Mouse (Mus musculus) limb, embryonic 14.5 days (tissue): Measurements from ENCODE around the gene Nup153. TPM values are rescaled to one million over a fixed set of nuclear protein-coding genes. Genes with fewer than 3 reads are reported as not detected.
A peak's percentile ranks its signal among the peaks of the same experiment; 100 is the strongest.

ENCODE experiments used
- ATAC-seq: fragments of 200-750 bp; cut with Nextera tagmentation; 2 replicates; pipeline ENCODE4 v1.8.0; 2017; ENCODE audit warnings: low read depth, moderate number of reproducible peaks, moderate TSS enrichment; ENCODE audit not compliant: low FRiP score
- DNase-seq: peaks from one replicate; pipeline ENCODE4 v3.0.0-alpha.2; 2015; ENCODE audit warnings: low spot score
- H3K27ac ChIP-seq: fragments of 300-500 bp; sonication (generic); replicated peaks from 2 replicates; pipeline ENCODE4 v1.5.1; 2014; ENCODE audit warnings: low read depth, mild to moderate bottlenecking, low read length, moderate library complexity, mixed read lengths
- H3K27me3 ChIP-seq: fragments of 300-500 bp; sonication (generic); 2 replicates; pipeline ENCODE4 v1.6.1; 2014; ENCODE audit warnings: low read length, mixed read lengths; ENCODE audit not compliant: control insufficient read depth, insufficient read depth
- H3K36me3 ChIP-seq: fragments of 300-500 bp; sonication (generic); 2 replicates; pipeline ENCODE4 v1.6.1; 2014; ENCODE audit warnings: mild to moderate bottlenecking, low read length, moderate library complexity, mixed read lengths; ENCODE audit not compliant: control insufficient read depth, insufficient read depth
- H3K4me1 ChIP-seq: fragments of 300-500 bp; sonication (generic); 2 replicates; pipeline ENCODE4 v1.6.1; 2014; ENCODE audit warnings: antibody characterized with exemption, low read length, mixed read lengths; ENCODE audit not compliant: control insufficient read depth, insufficient read depth
- H3K4me2 ChIP-seq: fragments of 300-500 bp; sonication (generic); replicated peaks from 2 replicates; pipeline ENCODE4 v1.6.1; 2014; ENCODE audit warnings: low read depth, mild to moderate bottlenecking, low read length, moderate library complexity; ENCODE audit not compliant: severe bottlenecking
- H3K4me3 ChIP-seq: fragments of 300-500 bp; sonication (generic); replicated peaks from 2 replicates; pipeline ENCODE4 v1.5.1; 2014; ENCODE audit warnings: low read length
- H3K9ac ChIP-seq: fragments of 300-500 bp; sonication (generic); 2 replicates; pipeline ENCODE4 v1.6.1; 2014; ENCODE audit warnings: mild to moderate bottlenecking, low read depth, low read length, moderate library complexity; ENCODE audit not compliant: severe bottlenecking
- H3K9me3 ChIP-seq: fragments of 300-500 bp; sonication (generic); 2 replicates; pipeline ENCODE4 v1.6.1; 2016; ENCODE audit warnings: low read length; ENCODE audit not compliant: control insufficient read depth
- POLR2A ChIP-seq: fragments of 200-500 bp; IDR thresholded peaks from 2 replicates; pipeline ENCODE4 v1.8.0; 2012; ENCODE audit warnings: inconsistent platforms, mild to moderate bottlenecking, moderate library complexity, borderline replicate concordance; ENCODE audit not compliant: insufficient read depth, insufficient read length; ENCODE audit errors: extremely low read depth
- WGBS: fragments of 180-500 bp; shearing (Covaris S2); extraction: QIAGEN DNeasy Blood & Tissue Kit; methylation state at CpG from one replicate; pipeline ENCODE4 v1.1.7; 2014; 5-methylcytosine and 5-hydroxymethylcytosine counted together
- polyA plus RNA-seq, 2 experiments: library from polyadenylated mRNA; depleted of rRNA in 1 of 2; stranded (reverse) in 1 of 2; unstranded in 1 of 2; fragments of >200 nt; fragmentation: Nextera tagmentation in 1 of 2; extraction: Ambion mirVana in 1 of 2; gene quantifications; 2 replicates each; pipeline versions ENCODE4 v1.2.1 to v1.2.3; 2012 to 2014

Gene Nup153
- 65.8 and 96.3 TPM in 2 replicates for polyA plus RNA-seq (2012; rRNA removed)
- 32.3 and 34.4 TPM in 2 replicates for polyA plus RNA-seq (2014; fragmentation: Nextera tagmentation; extraction: Ambion mirVana)

DNA sequence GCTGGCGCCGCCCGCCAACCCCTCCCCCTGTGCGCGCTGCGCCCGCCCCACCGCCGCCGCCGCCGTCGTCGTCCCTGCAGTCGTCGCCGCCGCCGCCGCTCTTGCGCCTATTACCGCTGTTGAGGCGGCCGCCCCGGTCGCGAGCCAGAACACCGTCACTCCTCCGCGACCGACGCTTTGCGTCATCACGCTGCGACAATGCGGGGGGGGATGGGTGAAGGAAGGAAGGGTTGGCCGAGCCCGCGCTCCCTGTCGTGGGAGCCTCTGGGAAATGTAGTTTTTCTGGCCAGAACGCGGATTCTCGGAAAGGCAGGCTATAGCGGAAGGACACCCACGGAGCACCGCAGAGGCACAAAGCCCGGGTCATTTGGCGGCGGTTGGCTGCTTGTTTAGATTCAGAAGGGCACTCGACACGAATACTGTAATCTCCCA lies at the start of gene Nup153:
Gene Nup153 (minus strand): TSS at position 104 of the 432 bp plus-strand sequence.
- Histone ChIP-seq H3K27ac (peak within 1 kb of the TSS; percentile 95), H3K4me3 (peak within 1 kb of the TSS; percentile 99), H3K36me3 (no peaks in the 10 kb centered on the region), H3K4me1 (peaks cover 17% of the 10 kb centered on the region), H3K9ac (peak within 1 kb of the TSS; percentile 95), H3K27me3 (no peaks in the 10 kb centered on the region), H3K4me2 (peak within 1 kb of the TSS; percentile 72), H3K9me3 (no peaks in the 10 kb centered on the region)
- peak; percentile 80; the same call in 1 of the 2 replicates for TF ChIP-seq POLR2A
- WGBS, result under 1% methylated on average over 21 of the region's 51 CpGs
- ATAC-seq, result peak; percentile 90
- peak; percentile 95 for DNase-seq

DNA sequence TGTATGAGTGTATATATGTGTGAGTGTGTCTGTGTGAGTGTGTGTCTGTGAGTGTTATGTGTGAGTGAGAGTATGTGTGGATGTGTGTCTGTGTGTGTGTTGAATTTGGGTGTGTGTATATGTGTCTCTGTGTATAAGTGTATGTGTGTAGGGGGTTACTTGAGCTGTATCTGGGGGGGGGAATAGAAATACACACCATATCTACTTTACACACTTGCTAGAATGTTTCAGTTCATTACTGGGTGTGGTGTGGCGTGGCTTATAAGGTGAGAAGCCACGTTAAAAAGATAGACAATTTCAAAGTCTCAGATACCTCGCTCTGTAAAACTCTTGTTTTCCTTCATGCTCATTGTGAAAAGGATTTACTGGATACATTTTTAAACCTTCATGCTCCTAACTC lies 49.7 kb upstream of the Nup153 start:
- ATAC-seq (no peak), DNase-seq (no peak)
- H3K27me3 ChIP-seq, result no peaks in the 10 kb centered on the region
- TF ChIP-seq POLR2A, result no peak
- peaks cover 21% of the 10 kb centered on the region for H3K36me3 ChIP-seq
- H3K9me3 ChIP-seq, result no peaks in the 10 kb centered on the region
- 84% methylated on average over 3 of the region's 3 CpGs for WGBS
- no peak overlapping the region for H3K4me2 ChIP-seq
- no peak overlapping the region for H3K9ac ChIP-seq
- H3K4me1 ChIP-seq, result 0 out of 2 replicates have a peak, but pooled peaks cover 9% of the 10 kb centered on the region
- H3K4me3 ChIP-seq, result no peak overlapping the region
- H3K27ac ChIP-seq, result no peak overlapping the region

GRCm38 (mm10) chr13:46776636-46777305 lies 49.0 kb upstream of the Nup153 start:
- H3K27me3 ChIP-seq, result no peaks in the 10 kb centered on the region
- H3K9ac ChIP-seq, result no peak overlapping the region
- TF ChIP-seq POLR2A, result no peak
- ATAC-seq (no peak), DNase-seq (no peak)
- H3K4me2 ChIP-seq, result no peak overlapping the region
- H3K9me3 ChIP-seq, result no peaks in the 10 kb centered on the region
- H3K4me3 ChIP-seq, result no peak overlapping the region
- H3K36me3 ChIP-seq, result peaks cover 27% of the 10 kb centered on the region
- H3K4me1 ChIP-seq, result 0 out of 2 replicates have a peak, but pooled peaks cover 9% of the 10 kb centered on the region
- WGBS, result 76% methylated on average over 14 of the region's 14 CpGs
- no peak overlapping the region for H3K27ac ChIP-seq

- ATAC-seq (no peak), DNase-seq (no peak)
- 85% methylated on average over 5 of the region's 5 CpGs for WGBS
- TF ChIP-seq POLR2A, result no peak
- Histone ChIP-seq H3K4me3 (no peak overlapping the region), H3K4me2 (no peak overlapping the region), H3K4me1 (0 out of 2 replicates have a peak, but pooled peaks cover 3% of the 10 kb centered on the region), H3K36me3 (peaks cover 42% of the 10 kb centered on the region), H3K9me3 (no peaks in the 10 kb centered on the region), H3K27ac (no peak overlapping the region), H3K9ac (no peak overlapping the region), H3K27me3 (no peaks in the 10 kb centered on the region)
Measured at GRCm38 (mm10) chr13:46774998-46775397, 47.3 kb upstream of the Nup153 start.

DNA sequence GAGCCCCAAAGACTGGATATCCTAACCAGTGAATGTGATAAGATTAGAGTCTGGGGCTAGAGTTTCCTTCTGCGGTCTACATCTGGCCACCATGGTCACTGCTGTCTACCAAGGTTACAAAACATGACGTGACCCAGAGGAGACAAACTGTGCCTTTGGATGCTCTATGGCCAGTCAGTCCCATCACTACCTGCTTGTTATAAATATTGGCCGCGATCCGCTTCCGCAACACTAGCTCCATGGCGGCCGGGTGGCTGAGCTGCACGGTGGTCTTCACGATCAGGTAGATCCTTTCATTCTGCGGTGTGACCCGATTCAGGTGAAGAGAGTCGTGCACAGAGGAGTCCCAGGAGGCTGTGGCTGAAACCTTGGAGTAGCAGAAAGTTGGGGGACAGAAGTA lies 44.8 kb upstream of the Nup153 start:
- Histone ChIP-seq H3K27ac (no peak overlapping the region), H3K9ac (no peak overlapping the region), H3K36me3 (peaks cover 58% of the 10 kb centered on the region), H3K9me3 (no peaks in the 10 kb centered on the region), H3K4me2 (no peak overlapping the region), H3K4me3 (no peak overlapping the region), H3K27me3 (no peaks in the 10 kb centered on the region), H3K4me1 (no peaks in the 10 kb centered on the region)
- no peak for ATAC-seq
- 96% methylated on average over 13 of the region's 13 CpGs for WGBS
- DNase-seq, result no peak
- no peak for TF ChIP-seq POLR2A
